In genomic region chr5:142769641-142770040, GRCm38 (mm10) we compare ENCODE assay signal across 14 mouse cellular contexts. TPM values are rescaled to one million over a fixed set of nuclear protein-coding genes. Genes with fewer than 3 reads are reported as not detected.
DNase-seq lines count a peak whose midpoint lies in the region; ATAC-seq lines count a peak whose summit lies in the region.
"Had no signal": no experiment of that assay in that cellular context is flagged by ENCODE, and none has a peak within 500 bp of the region (broad histone marks: within the 10 kb centered on the region; RNA-seq: fewer than 3 reads in every experiment).

No protein-coding gene starts in this region.

- no peaks in the 10 kb centered on the region for H3K27me3 ChIP-seq in hindbrain, embryonic 14.5 days (ENCODE audit: control insufficient read depth, insufficient read depth, low read length)
- H3K27me3 ChIP-seq in hindbrain, embryonic 16.5 days (replicated peaks; ENCODE audit: control insufficient read depth, insufficient read depth, low read length) = no peaks in the 10 kb centered on the region
- no peaks in the 10 kb centered on the region for H3K27me3 ChIP-seq in embryonic facial prominence, embryonic 15.5 days
- H3K27me3 ChIP-seq in limb, embryonic 15.5 days = no peaks in the 10 kb centered on the region
- H3K27me3 ChIP-seq: liver, embryonic 15.5 days had no signal

- no peak overlapping the region for H3K9ac ChIP-seq in hindbrain, embryonic 14.5 days
- H3K9ac ChIP-seq in hindbrain, embryonic 16.5 days (ENCODE audit: low read depth, low read length) = no peak overlapping the region
- H3K9ac ChIP-seq in embryonic facial prominence, embryonic 15.5 days = no peak overlapping the region
- no peak overlapping the region for H3K9ac ChIP-seq in limb, embryonic 15.5 days
- H3K9ac ChIP-seq: liver, embryonic 15.5 days had no signal

- no peaks in the 10 kb centered on the region for H3K9me3 ChIP-seq in hindbrain, embryonic 14.5 days (ENCODE audit: control insufficient read depth, low read length)
- H3K9me3 ChIP-seq in hindbrain, embryonic 16.5 days (ENCODE audit: control insufficient read depth, low read length) = no peaks in the 10 kb centered on the region
- no peaks in the 10 kb centered on the region for H3K9me3 ChIP-seq in embryonic facial prominence, embryonic 15.5 days (replicated peaks)
- H3K9me3 ChIP-seq in limb, embryonic 15.5 days = no peaks in the 10 kb centered on the region
- H3K9me3 ChIP-seq: liver, embryonic 15.5 days had no signal

- peaks cover 9% of the 10 kb centered on the region; the same call in 1 of the 2 replicates for H3K4me1 ChIP-seq in hindbrain, embryonic 14.5 days (replicated peaks; ENCODE audit: control insufficient read depth, insufficient read depth, low read length)
- peaks cover 18% of the 10 kb centered on the region for H3K4me1 ChIP-seq in hindbrain, embryonic 16.5 days (ENCODE audit: control insufficient read depth, insufficient read depth, low read depth, low read length)
- H3K4me1 ChIP-seq in embryonic facial prominence, embryonic 15.5 days = peaks cover 39% of the 10 kb centered on the region
- peaks cover 27% of the 10 kb centered on the region for H3K4me1 ChIP-seq in limb, embryonic 15.5 days

- no peak overlapping the region for H3K4me2 ChIP-seq in hindbrain, embryonic 14.5 days (replicated peaks)
- no peak overlapping the region for H3K4me2 ChIP-seq in hindbrain, embryonic 16.5 days (ENCODE audit: low read length)
- no peak overlapping the region for H3K4me2 ChIP-seq in embryonic facial prominence, embryonic 15.5 days (replicated peaks)
- H3K4me2 ChIP-seq in limb, embryonic 15.5 days = no peak overlapping the region
- H3K4me2 ChIP-seq: liver, embryonic 15.5 days had no signal

- WGBS in hindbrain, embryonic 14.5 days = 71% methylated on average over 5 of the region's 5 CpGs
- 66% methylated on average over 5 of the region's 5 CpGs for WGBS in hindbrain, embryonic 16.5 days
- WGBS in embryonic facial prominence, embryonic 15.5 days = 46% methylated on average over 5 of the region's 5 CpGs
- WGBS in limb, embryonic 15.5 days = 57% methylated on average over 5 of the region's 5 CpGs

- peaks cover 96% of the 10 kb centered on the region for H3K36me3 ChIP-seq in hindbrain, embryonic 14.5 days (replicated peaks; ENCODE audit: control insufficient read depth, insufficient read depth)
- peaks cover 37% of the 10 kb centered on the region for H3K36me3 ChIP-seq in hindbrain, embryonic 16.5 days (ENCODE audit: control insufficient read depth, insufficient read depth, low read length)
- peaks cover 87% of the 10 kb centered on the region for H3K36me3 ChIP-seq in embryonic facial prominence, embryonic 15.5 days
- H3K36me3 ChIP-seq in limb, embryonic 15.5 days = peaks cover 84% of the 10 kb centered on the region

- ATAC-seq in hindbrain, embryonic 14.5 days (ENCODE audit: low FRiP score) = no peak
- ATAC-seq in hindbrain, embryonic 16.5 days = no peak
- no peak for ATAC-seq in embryonic facial prominence, embryonic 15.5 days (ENCODE audit: insufficient number of reproducible peaks, low FRiP score, low TSS enrichment, low read depth)
- ATAC-seq in limb, embryonic 15.5 days (ENCODE audit: insufficient number of reproducible peaks, low FRiP score, low TSS enrichment, low read depth) = no peak

- H3K4me3 ChIP-seq in hindbrain, embryonic 14.5 days (replicated peaks; ENCODE audit: low read length) = no peak overlapping the region
- no peak overlapping the region for H3K4me3 ChIP-seq in hindbrain, embryonic 16.5 days (ENCODE audit: low read length)
- no peak overlapping the region for H3K4me3 ChIP-seq in embryonic facial prominence, embryonic 15.5 days (replicated peaks)
- H3K4me3 ChIP-seq in limb, embryonic 15.5 days = no peak overlapping the region
- H3K4me3 ChIP-seq: left cerebral cortex, adult 2 months; liver, embryonic 15.5 days; myocyte had no signal

- peak overlapping the region; percentile 32; the same call in 1 of the 2 replicates for H3K27ac ChIP-seq in hindbrain, embryonic 14.5 days
- H3K27ac ChIP-seq in hindbrain, embryonic 16.5 days (ENCODE audit: low read depth, low read length) = no peak overlapping the region
- H3K27ac ChIP-seq in embryonic facial prominence, embryonic 15.5 days (replicated peaks) = peak overlapping the region; percentile 48
- peak overlapping the region; percentile 51; the same call in 1 of the 2 replicates for H3K27ac ChIP-seq in limb, embryonic 15.5 days
- H3K27ac ChIP-seq: left cerebral cortex, adult 2 months; liver, embryonic 15.5 days had no signal

- DNase-seq in hindbrain, embryonic 14.5 days (ENCODE audit: low spot score) = no peak
- DNase-seq in Muller cell, postnatal 12 days (ENCODE audit: inconsistent ontology term) = peak; percentile 85
- DNase-seq in spleen, postnatal 10 days (ENCODE audit: low spot score in 2 of 2) = no peak
- DNase-seq in urinary bladder, postnatal 10 days (ENCODE audit: low spot score) = no peak
- DNase-seq: adrenal gland, postnatal 10 days; cerebellum, adult 2 months; right cerebral cortex, postnatal 14 days; thymus, adult 18-20 months had no signal

RNA-seq across cellular contexts. Expression of gene Tnrc18, which starts 47.8 kb away (rescaled TPM):
- 34.1 and 38.9 TPM in 2 replicates for polyA plus RNA-seq in hindbrain, embryonic 14.5 days (2014; fragmentation: Nextera tagmentation; extraction: Ambion mirVana)
- polyA plus RNA-seq in hindbrain, embryonic 16.5 days (2015; fragmentation: Nextera tagmentation; extraction: Ambion mirVana) = 19.7 and 23.8 TPM in 2 replicates
- 39.1 and 43.4 TPM in 2 replicates for polyA plus RNA-seq in embryonic facial prominence, embryonic 15.5 days (2015; fragmentation: Nextera tagmentation; extraction: Ambion mirVana)
- polyA plus RNA-seq in limb, embryonic 15.5 days (2015; fragmentation: Nextera tagmentation; extraction: Ambion mirVana) = 25.1 and 32.0 TPM in 2 replicates
